Mouse (Mus musculus): Measurements from ENCODE around the gene Hk1. TPM values are rescaled to one million over a fixed set of nuclear protein-coding genes. Genes with fewer than 3 reads are reported as not detected.

Gene Hk1
- polyA plus RNA-seq, 1 experiment from 2014 or later: 28.2 TPM

- Histone ChIP-seq H3K27ac (ENCODE audit: low read depth, low read length) (no peak overlapping the region), H3K9me3 (ENCODE audit: control insufficient read depth, low read length) (no peaks in the 10 kb centered on the region), H3K4me2 (ENCODE audit: low read depth, low read length, severe bottlenecking) (no peak overlapping the region), H3K4me3 (ENCODE audit: low read depth, low read length) (no peak overlapping the region), H3K4me1 (replicated peaks; ENCODE audit: control insufficient read depth, insufficient read depth, low read length) (no peaks in the 10 kb centered on the region), H3K36me3 (ENCODE audit: control insufficient read depth, insufficient read depth, low read length) (no peaks in the 10 kb centered on the region), H3K9ac (ENCODE audit: low read length) (no peak overlapping the region), H3K27me3 (ENCODE audit: control insufficient read depth, insufficient read depth, low read length) (no peaks in the 10 kb centered on the region)
- WGBS: 49% methylated on average over 8 of the region's 8 CpGs
- DNase-seq (ENCODE audit: low spot score) (no peak), ATAC-seq (replicated peaks; ENCODE audit: low FRiP score) (no peak)
Observed at GRCm38 (mm10) chr10:62412906-62413605, 33.3 kb upstream of the Hk1 start.

GRCm38 (mm10) chr10:62411431-62412410 lies 32.0 kb upstream of the Hk1 start:
- DNase-seq (ENCODE audit: low spot score): no peak
- H3K9me3 ChIP-seq (ENCODE audit: control insufficient read depth, low read length): no peaks in the 10 kb centered on the region
- H3K4me3 ChIP-seq (ENCODE audit: low read depth, low read length): no peak overlapping the region
- 70% methylated on average over 19 of the region's 19 CpGs for WGBS
- ATAC-seq (replicated peaks; ENCODE audit: low FRiP score): no peak
- no peaks in the 10 kb centered on the region for H3K27me3 ChIP-seq (ENCODE audit: control insufficient read depth, insufficient read depth, low read length)
- no peak overlapping the region for H3K9ac ChIP-seq (ENCODE audit: low read length)
- no peaks in the 10 kb centered on the region for H3K4me1 ChIP-seq (replicated peaks; ENCODE audit: control insufficient read depth, insufficient read depth, low read length)
- H3K27ac ChIP-seq (ENCODE audit: low read depth, low read length): no peak overlapping the region
- no peak overlapping the region for H3K4me2 ChIP-seq (ENCODE audit: low read depth, low read length, severe bottlenecking)
- H3K36me3 ChIP-seq (ENCODE audit: control insufficient read depth, insufficient read depth, low read length): no peaks in the 10 kb centered on the region

- no peak overlapping the region for H3K27ac ChIP-seq (ENCODE audit: low read depth, low read length)
- WGBS: 17% methylated on average over 5 of the region's 5 CpGs
- no peak overlapping the region for H3K4me3 ChIP-seq (ENCODE audit: low read depth, low read length)
- H3K27me3 ChIP-seq (ENCODE audit: control insufficient read depth, insufficient read depth, low read length): no peaks in the 10 kb centered on the region
- H3K4me2 ChIP-seq (ENCODE audit: low read depth, low read length, severe bottlenecking): no peak overlapping the region
- ATAC-seq (replicated peaks; ENCODE audit: low FRiP score): peak; percentile 30; the same call in 1 of the 2 replicates
- H3K9me3 ChIP-seq (ENCODE audit: control insufficient read depth, low read length): no peaks in the 10 kb centered on the region
- H3K9ac ChIP-seq (ENCODE audit: low read length): no peak overlapping the region
- H3K36me3 ChIP-seq (ENCODE audit: control insufficient read depth, insufficient read depth, low read length): no peaks in the 10 kb centered on the region
- H3K4me1 ChIP-seq (replicated peaks; ENCODE audit: control insufficient read depth, insufficient read depth, low read length): no peaks in the 10 kb centered on the region
- DNase-seq (ENCODE audit: low spot score): peak; percentile 83
Observed at GRCm38 (mm10) chr10:62410943-62411342, 31.2 kb upstream of the Hk1 start.

- peak overlapping the region; percentile 6; the same call in 1 of the 2 replicates for H3K9ac ChIP-seq (ENCODE audit: low read length)
Observed at GRCm38 (mm10) chr10:62404901-62405300, 25.2 kb upstream of the Hk1 start.

GRCm38 (mm10) chr10:62401641-62402111 lies 22.0 kb upstream of the Hk1 start:
- Histone ChIP-seq H3K4me1 (replicated peaks; ENCODE audit: control insufficient read depth, insufficient read depth, low read length) (no peaks in the 10 kb centered on the region), H3K27ac (ENCODE audit: low read depth, low read length) (no peak overlapping the region), H3K27me3 (ENCODE audit: control insufficient read depth, insufficient read depth, low read length) (no peaks in the 10 kb centered on the region), H3K9me3 (ENCODE audit: control insufficient read depth, low read length) (no peaks in the 10 kb centered on the region), H3K9ac (ENCODE audit: low read length) (no peak overlapping the region), H3K36me3 (ENCODE audit: control insufficient read depth, insufficient read depth, low read length) (no peaks in the 10 kb centered on the region), H3K4me2 (ENCODE audit: low read depth, low read length, severe bottlenecking) (no peak overlapping the region), H3K4me3 (ENCODE audit: low read depth, low read length) (no peak overlapping the region)
- 85% methylated on average over 19 of the region's 19 CpGs for WGBS
- ATAC-seq (replicated peaks; ENCODE audit: low FRiP score) (no peak), DNase-seq (ENCODE audit: low spot score) (no peak)

More at GRCm38 (mm10) chr10:62404901-62405300, 25.2 kb upstream of the Hk1 start:
- Histone ChIP-seq H3K36me3 (ENCODE audit: control insufficient read depth, insufficient read depth, low read length) (no peaks in the 10 kb centered on the region), H3K9me3 (ENCODE audit: control insufficient read depth, low read length) (no peaks in the 10 kb centered on the region), H3K27me3 (ENCODE audit: control insufficient read depth, insufficient read depth, low read length) (no peaks in the 10 kb centered on the region), H3K27ac (ENCODE audit: low read depth, low read length) (no peak overlapping the region), H3K4me1 (replicated peaks; ENCODE audit: control insufficient read depth, insufficient read depth, low read length) (no peaks in the 10 kb centered on the region), H3K4me2 (ENCODE audit: low read depth, low read length, severe bottlenecking) (0 out of 2 replicates have a peak overlapping the region, but pooled peaks have one; percentile 15), H3K4me3 (ENCODE audit: low read depth, low read length) (no peak overlapping the region)
- 43% methylated on average over 14 of the region's 14 CpGs for WGBS
- DNase-seq (ENCODE audit: low spot score): peak; percentile 57
- ATAC-seq (replicated peaks; ENCODE audit: low FRiP score): no peak

- DNase-seq (ENCODE audit: low spot score) (no peak), ATAC-seq (replicated peaks; ENCODE audit: low FRiP score) (no peak)
- 78% methylated on average over 3 of the region's 3 CpGs for whole genome bisulfite sequencing
Observed at GRCm38 (mm10) chr10:62383011-62383410, 3.3 kb upstream of the Hk1 start.

GRCm38 (mm10) chr10:62380936-62381335 lies 1.2 kb upstream of the Hk1 start:
- DNase-seq (ENCODE audit: low spot score) (no peak), ATAC-seq (replicated peaks; ENCODE audit: low FRiP score) (no peak)
- H3K4me2 ChIP-seq (ENCODE audit: low read depth, low read length, severe bottlenecking): no peak overlapping the region
- no peak overlapping the region for H3K27ac ChIP-seq (ENCODE audit: low read depth, low read length)
- H3K9ac ChIP-seq (ENCODE audit: low read length): no peak overlapping the region
- no peaks in the 10 kb centered on the region for H3K27me3 ChIP-seq (ENCODE audit: control insufficient read depth, insufficient read depth, low read length)
- no peaks in the 10 kb centered on the region for H3K4me1 ChIP-seq (replicated peaks; ENCODE audit: control insufficient read depth, insufficient read depth, low read length)
- H3K36me3 ChIP-seq (ENCODE audit: control insufficient read depth, insufficient read depth, low read length): no peaks in the 10 kb centered on the region
- H3K4me3 ChIP-seq (ENCODE audit: low read depth, low read length): no peak overlapping the region
- no peaks in the 10 kb centered on the region for H3K9me3 ChIP-seq (ENCODE audit: control insufficient read depth, low read length)

More at GRCm38 (mm10) chr10:62383011-62383410, 3.3 kb upstream of the Hk1 start:
- no peak overlapping the region for H3K27ac ChIP-seq (ENCODE audit: low read depth, low read length)
- H3K9ac ChIP-seq (ENCODE audit: low read length): no peak overlapping the region
- H3K9me3 ChIP-seq (ENCODE audit: control insufficient read depth, low read length): no peaks in the 10 kb centered on the region
- H3K4me3 ChIP-seq (ENCODE audit: low read depth, low read length): no peak overlapping the region
- no peak overlapping the region for H3K4me2 ChIP-seq (ENCODE audit: low read depth, low read length, severe bottlenecking)
- no peaks in the 10 kb centered on the region for H3K36me3 ChIP-seq (ENCODE audit: control insufficient read depth, insufficient read depth, low read length)
- H3K4me1 ChIP-seq (replicated peaks; ENCODE audit: control insufficient read depth, insufficient read depth, low read length): no peaks in the 10 kb centered on the region
- H3K27me3 ChIP-seq (ENCODE audit: control insufficient read depth, insufficient read depth, low read length): no peaks in the 10 kb centered on the region

- WGBS: 89% methylated on average over 7 of the region's 7 CpGs
- no peak for DNase-seq (ENCODE audit: low spot score)
- no peaks in the 10 kb centered on the region for H3K4me1 ChIP-seq (replicated peaks; ENCODE audit: control insufficient read depth, insufficient read depth, low read length)
Observed at GRCm38 (mm10) chr10:62358827-62359226, 20.9 kb downstream of the Hk1 start.

More at GRCm38 (mm10) chr10:62358827-62359226, 20.9 kb downstream of the Hk1 start:
- Histone ChIP-seq H3K4me3 (ENCODE audit: low read depth, low read length) (no peak overlapping the region), H3K9me3 (ENCODE audit: control insufficient read depth, low read length) (no peaks in the 10 kb centered on the region), H3K27me3 (ENCODE audit: control insufficient read depth, insufficient read depth, low read length) (no peaks in the 10 kb centered on the region), H3K4me2 (ENCODE audit: low read depth, low read length, severe bottlenecking) (no peak overlapping the region), H3K36me3 (ENCODE audit: control insufficient read depth, insufficient read depth, low read length) (no peaks in the 10 kb centered on the region), H3K27ac (ENCODE audit: low read depth, low read length) (no peak overlapping the region), H3K9ac (ENCODE audit: low read length) (no peak overlapping the region)
- no peak for ATAC-seq (replicated peaks; ENCODE audit: low FRiP score)

All from forebrain, embryonic 11.5 days (tissue).